Mouse (Mus musculus): ENCODE results near the gene Hist1h2bf. TPM values are rescaled to one million over a fixed set of nuclear protein-coding genes. Genes with fewer than 3 reads are reported as not detected.
"Not testable (repeated sequence)": the region's sequence is repeated elsewhere in the genome, so short reads cannot be mapped to it uniquely, and the experiment has no call there.

Hist1h2bf gene
- total and polyA plus RNA-seq, 2 experiments = 4.6 TPM; not detected in 1

DNA sequence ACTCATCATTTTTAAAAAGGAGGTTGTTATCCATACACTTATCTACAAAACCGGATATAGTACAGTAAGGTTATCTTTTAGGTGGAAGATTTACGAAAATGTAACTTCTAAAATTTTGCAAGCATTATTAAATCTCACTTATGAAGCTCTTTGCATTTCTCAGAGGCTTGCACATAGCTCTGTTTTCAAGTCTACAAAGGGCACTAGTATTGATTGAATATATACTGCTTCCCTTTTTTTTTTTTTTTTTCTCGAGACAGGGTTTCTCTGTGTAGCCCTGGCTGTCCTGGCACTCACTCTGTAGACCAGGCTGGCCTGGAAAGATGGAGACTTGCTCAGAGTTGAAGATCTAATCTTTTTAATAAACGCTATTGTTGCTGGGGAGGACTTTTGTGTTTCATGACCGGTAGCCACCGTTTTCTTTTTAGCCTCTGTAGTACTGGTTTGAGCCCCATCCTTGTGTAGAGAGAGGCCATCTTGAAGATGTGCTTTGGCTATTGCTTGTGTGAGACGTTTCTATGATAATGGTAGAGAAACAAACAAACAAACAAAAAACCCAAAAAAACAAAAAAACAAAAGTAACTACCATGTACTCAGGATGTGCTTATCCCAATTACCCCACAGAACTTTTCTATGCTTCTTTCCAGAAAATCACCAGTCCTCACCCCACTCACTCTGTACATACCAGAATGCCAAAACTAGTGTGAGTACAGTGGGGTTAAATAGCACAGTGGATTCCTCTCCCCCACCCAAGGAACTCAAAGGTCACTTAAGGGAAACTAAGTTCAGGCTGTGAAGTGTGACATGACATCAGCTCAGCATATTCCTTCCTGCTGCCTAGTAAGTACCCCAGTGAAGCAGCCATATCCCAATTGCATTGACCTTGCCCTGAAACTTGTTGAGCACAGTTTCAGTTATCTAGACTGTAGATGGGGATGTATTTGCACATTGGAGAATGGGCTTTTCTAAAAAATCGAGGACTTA is 21.8 kb downstream of the Hist1h2bf start:
- H3K4me3 ChIP-seq (ENCODE audit: insufficient read depth, low read depth, low read length) = no peak overlapping the region
- no peaks in the 10 kb centered on the region for H3K27me3 ChIP-seq (ENCODE audit: control insufficient read depth, insufficient read depth, low read length)
- H3K79me2 ChIP-seq (ENCODE audit: control insufficient read depth, insufficient read depth, low read length) = no peaks in the 10 kb centered on the region
- no peak for TF ChIP-seq POLR2A (IDR thresholded peaks at IDR 0.05; ENCODE audit: extremely low read depth, insufficient read depth, low read length)
- TF ChIP-seq CTCF (IDR thresholded peaks at IDR 0.05; ENCODE audit: low read depth, low read length) = no peak
- no peak for DNase-seq (ENCODE audit: extremely low read depth, low read depth, low spot score)
- no peak overlapping the region for H3K9ac ChIP-seq (ENCODE audit: low read depth, low read length)
- H3K27ac ChIP-seq (replicated peaks; ENCODE audit: insufficient read depth, low read depth, low read length) = no peak overlapping the region
- no peaks in the 10 kb centered on the region for H3K36me3 ChIP-seq (ENCODE audit: control insufficient read depth, insufficient read depth, low read length)
- WGBS = 44% methylated on average over 8 of the region's 8 CpGs
- no peaks in the 10 kb centered on the region; the same call in 1 of the 2 replicates for H3K4me1 ChIP-seq (ENCODE audit: control insufficient read depth, insufficient read depth, low read length)

GRCm38 (mm10) chr13:23551146-23551834 is 22.7 kb downstream of the Hist1h2bf start, which contains the start of gene Hist1h4f:
Gene Hist1h4f, minus strand, starts transcription at chr13:23551648.
- DNase-seq (ENCODE audit: extremely low read depth, low read depth, low spot score) = peak; percentile 76
- H3K27me3 ChIP-seq (ENCODE audit: control insufficient read depth, insufficient read depth, low read length); H3K4me1 ChIP-seq (ENCODE audit: control insufficient read depth, insufficient read depth, low read length); H3K79me2 ChIP-seq (ENCODE audit: control insufficient read depth, insufficient read depth, low read length); H3K36me3 ChIP-seq (ENCODE audit: control insufficient read depth, insufficient read depth, low read length); H3K27ac ChIP-seq (replicated peaks; ENCODE audit: insufficient read depth, low read depth, low read length): not testable (repeated sequence)
- peak within 1 kb of the TSS; percentile 54 for H3K9ac ChIP-seq (ENCODE audit: low read depth, low read length)
- TF ChIP-seq POLR2A (IDR thresholded peaks at IDR 0.05; ENCODE audit: extremely low read depth, insufficient read depth, low read length) (peak; percentile 64), CTCF (IDR thresholded peaks at IDR 0.05; ENCODE audit: low read depth, low read length) (0 out of 2 replicates have a peak, but pooled peaks have one; percentile 7)
- WGBS = under 1% methylated on average over 47 of the region's 47 CpGs
- peak within 1 kb of the TSS; percentile 63 for H3K4me3 ChIP-seq (ENCODE audit: insufficient read depth, low read depth, low read length)

- Histone ChIP-seq H3K4me1 (ENCODE audit: control insufficient read depth, insufficient read depth, low read length) (no peaks in the 10 kb centered on the region; the same call in 1 of the 2 replicates), H3K36me3 (ENCODE audit: control insufficient read depth, insufficient read depth, low read length) (no peaks in the 10 kb centered on the region), H3K9ac (ENCODE audit: low read depth, low read length) (no peak overlapping the region), H3K27ac (replicated peaks; ENCODE audit: insufficient read depth, low read depth, low read length) (no peak overlapping the region), H3K27me3 (ENCODE audit: control insufficient read depth, insufficient read depth, low read length) (no peaks in the 10 kb centered on the region), H3K4me3 (ENCODE audit: insufficient read depth, low read depth, low read length) (peak overlapping the region; percentile 63; the same call in 1 of the 2 replicates), H3K79me2 (ENCODE audit: control insufficient read depth, insufficient read depth, low read length) (no peaks in the 10 kb centered on the region)
- DNase-seq (ENCODE audit: extremely low read depth, low read depth, low spot score) = peak; percentile 23
- TF ChIP-seq POLR2A (IDR thresholded peaks at IDR 0.05; ENCODE audit: extremely low read depth, insufficient read depth, low read length) (no peak), CTCF (IDR thresholded peaks at IDR 0.05; ENCODE audit: low read depth, low read length) (no peak)
- WGBS = 11% methylated on average over 3 of the region's 3 CpGs
These were observed 23.2 kb downstream of the Hist1h2bf start for GRCm38 (mm10) chr13:23550761-23551145.

DNA sequence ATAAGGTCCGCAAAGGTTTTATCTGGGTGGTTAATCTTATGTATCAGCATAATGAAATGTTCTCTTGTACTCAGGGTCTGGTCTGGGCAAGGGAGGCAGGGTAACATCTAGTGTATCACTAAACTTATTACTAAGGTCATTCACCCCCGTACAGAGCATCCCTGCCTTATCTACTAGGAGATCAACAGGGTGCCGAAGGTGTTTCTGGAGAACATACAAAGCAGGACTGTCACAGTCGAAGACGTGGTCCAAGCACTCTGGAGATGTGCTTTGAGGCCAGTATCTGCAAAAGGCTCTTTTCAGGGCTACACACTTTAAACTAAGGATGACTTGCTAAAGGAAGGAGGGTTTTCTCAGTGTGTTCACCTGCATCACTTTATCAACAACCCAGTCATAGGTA is 27.3 kb downstream of the Hist1h2bf start:
- DNase-seq (ENCODE audit: extremely low read depth, low read depth, low spot score) = no peak
- Histone ChIP-seq H3K9ac (ENCODE audit: low read depth, low read length) (no peak overlapping the region), H3K79me2 (ENCODE audit: control insufficient read depth, insufficient read depth, low read length) (no peaks in the 10 kb centered on the region), H3K27ac (replicated peaks; ENCODE audit: insufficient read depth, low read depth, low read length) (no peak overlapping the region), H3K36me3 (ENCODE audit: control insufficient read depth, insufficient read depth, low read length) (no peaks in the 10 kb centered on the region), H3K4me1 (ENCODE audit: control insufficient read depth, insufficient read depth, low read length) (peaks cover 1% of the 10 kb centered on the region; the same call in 1 of the 2 replicates), H3K4me3 (ENCODE audit: insufficient read depth, low read depth, low read length) (no peak overlapping the region), H3K27me3 (ENCODE audit: control insufficient read depth, insufficient read depth, low read length) (no peaks in the 10 kb centered on the region)
- 87% methylated on average over 5 of the region's 5 CpGs for WGBS
- no peak for TF ChIP-seq CTCF (IDR thresholded peaks at IDR 0.05; ENCODE audit: low read depth, low read length)
- TF ChIP-seq POLR2A (IDR thresholded peaks at IDR 0.05; ENCODE audit: extremely low read depth, insufficient read depth, low read length) = no peak

- 0 out of 2 replicates have a peak overlapping the region, but pooled peaks have one; percentile 54 for H3K9ac ChIP-seq (ENCODE audit: low read depth, low read length)
- not testable (repeated sequence) for H3K36me3 ChIP-seq (ENCODE audit: control insufficient read depth, insufficient read depth, low read length); H3K27me3 ChIP-seq (ENCODE audit: control insufficient read depth, insufficient read depth, low read length); H3K79me2 ChIP-seq (ENCODE audit: control insufficient read depth, insufficient read depth, low read length); H3K27ac ChIP-seq (replicated peaks; ENCODE audit: insufficient read depth, low read depth, low read length); H3K4me1 ChIP-seq (ENCODE audit: control insufficient read depth, insufficient read depth, low read length); DNase-seq (ENCODE audit: extremely low read depth, low read depth, low spot score)
- H3K4me3 ChIP-seq (ENCODE audit: insufficient read depth, low read depth, low read length) = peak overlapping the region; percentile 72
- WGBS = 0% methylated on average over 11 of the region's 14 CpGs
These were observed 29.2 kb downstream of the Hist1h2bf start for GRCm38 (mm10) chr13:23544787-23545120.
